Mouse (Mus musculus): ENCODE results near the gene Wdr73. TPM values are rescaled to one million over a fixed set of nuclear protein-coding genes. Genes with fewer than 3 reads are reported as not detected.

Wdr73 gene
- polyA plus RNA-seq, 1 experiment from 2014 or later = 29.8 TPM

GRCm38 (mm10) chr7:80932777-80933176 lies 31.7 kb upstream of the Wdr73 start:
- Histone ChIP-seq H3K27ac (no peak overlapping the region), H3K4me3 (replicated peaks; ENCODE audit: low read depth, low read length) (no peak overlapping the region), H3K9me3 (replicated peaks; ENCODE audit: low read length) (no peaks in the 10 kb centered on the region), H3K4me2 (ENCODE audit: low read length) (no peak overlapping the region), H3K36me3 (ENCODE audit: insufficient read depth, low read length) (peaks cover 12% of the 10 kb centered on the region; the same call in 1 of the 2 replicates), H3K4me1 (replicated peaks; ENCODE audit: insufficient read depth, low read length) (no peaks in the 10 kb centered on the region), H3K27me3 (ENCODE audit: insufficient read depth, low read length) (no peaks in the 10 kb centered on the region), H3K9ac (ENCODE audit: low read depth, low read length) (no peak overlapping the region)
- 47% methylated on average over 1 of the region's 1 CpGs for WGBS
- ATAC-seq (replicated peaks; ENCODE audit: low FRiP score, low read depth) (no peak), DNase-seq (ENCODE audit: low spot score) (no peak)
- TF ChIP-seq CTCF (IDR thresholded peaks at IDR 0.05; ENCODE audit: low read depth) = no peak

DNA sequence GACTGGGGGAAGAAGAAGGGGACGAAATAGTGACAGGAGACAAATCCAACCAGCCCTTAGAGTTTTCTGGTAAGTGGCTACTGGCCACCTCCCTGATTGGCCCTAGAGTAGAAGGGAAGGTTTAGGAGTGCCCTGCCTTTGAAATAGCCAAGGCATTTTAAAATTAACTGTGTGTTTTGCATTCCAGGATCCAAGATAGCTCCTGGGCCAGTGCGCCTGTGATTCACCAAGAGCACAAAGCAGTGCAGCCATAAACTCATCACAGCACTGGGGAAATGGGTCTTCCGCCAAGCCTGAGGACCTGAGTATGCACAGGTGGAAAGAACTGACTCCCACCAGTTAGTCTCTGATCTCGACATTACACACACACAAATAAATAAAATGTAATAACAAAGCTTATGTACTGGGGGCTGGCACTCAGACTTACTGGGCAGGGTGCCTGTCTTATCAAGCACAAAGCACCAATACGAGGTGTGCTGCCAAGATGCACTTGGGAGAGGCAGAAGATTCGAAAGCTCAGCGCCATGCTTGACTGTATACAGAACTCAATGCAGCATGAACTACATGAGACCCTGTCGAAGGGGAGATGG lies 30.6 kb upstream of the Wdr73 start:
- TF ChIP-seq CTCF (IDR thresholded peaks at IDR 0.05; ENCODE audit: low read depth) = no peak
- Histone ChIP-seq H3K36me3 (ENCODE audit: insufficient read depth, low read length) (peaks cover 19% of the 10 kb centered on the region; the same call in 1 of the 2 replicates), H3K27me3 (ENCODE audit: insufficient read depth, low read length) (no peaks in the 10 kb centered on the region), H3K4me3 (replicated peaks; ENCODE audit: low read depth, low read length) (no peak overlapping the region), H3K4me2 (ENCODE audit: low read length) (no peak overlapping the region), H3K9me3 (replicated peaks; ENCODE audit: low read length) (no peaks in the 10 kb centered on the region), H3K4me1 (replicated peaks; ENCODE audit: insufficient read depth, low read length) (no peaks in the 10 kb centered on the region), H3K27ac (no peak overlapping the region), H3K9ac (ENCODE audit: low read depth, low read length) (no peak overlapping the region)
- DNase-seq (ENCODE audit: low spot score) = no peak
- no peak for ATAC-seq (replicated peaks; ENCODE audit: low FRiP score, low read depth)
- WGBS = 78% methylated on average over 8 of the region's 8 CpGs

DNA sequence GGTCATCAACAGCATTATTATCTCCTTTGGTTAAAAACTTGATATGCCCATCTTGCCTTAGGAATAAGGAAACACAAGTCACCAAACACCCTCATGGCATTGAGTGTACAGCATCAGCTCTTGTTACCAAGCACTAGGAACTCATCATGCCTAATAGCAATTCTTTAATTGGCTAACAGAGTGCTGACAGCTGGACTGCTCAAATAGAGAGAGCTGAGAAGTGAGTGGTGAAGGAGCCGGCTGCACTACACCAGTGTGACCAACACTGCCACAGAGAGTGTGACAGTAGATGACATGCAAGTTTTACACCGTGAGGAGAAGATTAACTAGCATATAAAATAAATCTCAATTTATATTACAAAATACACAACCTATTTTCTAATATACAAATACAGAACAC lies 22.1 kb upstream of the Wdr73 start:
- 0 out of 2 replicates have a peak, but pooled peaks cover 31% of the 10 kb centered on the region for H3K36me3 ChIP-seq (ENCODE audit: insufficient read depth, low read length)
- no peak for TF ChIP-seq CTCF (IDR thresholded peaks at IDR 0.05; ENCODE audit: low read depth)
- no peaks in the 10 kb centered on the region for H3K4me1 ChIP-seq (replicated peaks; ENCODE audit: insufficient read depth, low read length)
- 91% methylated on average over 2 of the region's 2 CpGs for WGBS
- H3K27ac ChIP-seq = no peak overlapping the region
- H3K9me3 ChIP-seq (replicated peaks; ENCODE audit: low read length) = no peaks in the 10 kb centered on the region
- ATAC-seq (replicated peaks; ENCODE audit: low FRiP score, low read depth) (no peak), DNase-seq (ENCODE audit: low spot score) (no peak)
- H3K27me3 ChIP-seq (ENCODE audit: insufficient read depth, low read length) = no peaks in the 10 kb centered on the region
- no peak overlapping the region for H3K9ac ChIP-seq (ENCODE audit: low read depth, low read length)
- no peak overlapping the region for H3K4me3 ChIP-seq (replicated peaks; ENCODE audit: low read depth, low read length)
- H3K4me2 ChIP-seq (ENCODE audit: low read length) = no peak overlapping the region

GRCm38 (mm10) chr7:80919647-80920008 lies 18.6 kb upstream of the Wdr73 start:
- DNase-seq (ENCODE audit: low spot score) (no peak), ATAC-seq (replicated peaks; ENCODE audit: low FRiP score, low read depth) (no peak)
- peaks cover 32% of the 10 kb centered on the region for H3K36me3 ChIP-seq (ENCODE audit: insufficient read depth, low read length)
- no peak overlapping the region for H3K9ac ChIP-seq (ENCODE audit: low read depth, low read length)
- H3K4me2 ChIP-seq (ENCODE audit: low read length) = no peak overlapping the region
- no peaks in the 10 kb centered on the region for H3K4me1 ChIP-seq (replicated peaks; ENCODE audit: insufficient read depth, low read length)
- WGBS = 81% methylated on average over 5 of the region's 5 CpGs
- TF ChIP-seq CTCF (IDR thresholded peaks at IDR 0.05; ENCODE audit: low read depth) = no peak
- H3K4me3 ChIP-seq (replicated peaks; ENCODE audit: low read depth, low read length) = no peak overlapping the region
- H3K27me3 ChIP-seq (ENCODE audit: insufficient read depth, low read length) = no peaks in the 10 kb centered on the region
- no peaks in the 10 kb centered on the region for H3K9me3 ChIP-seq (replicated peaks; ENCODE audit: low read length)
- no peak overlapping the region for H3K27ac ChIP-seq

- no peak for TF ChIP-seq CTCF (IDR thresholded peaks at IDR 0.05; ENCODE audit: low read depth)
- WGBS = 71% methylated on average over 8 of the region's 8 CpGs
Measured at GRCm38 (mm10) chr7:80918982-80919646, 18.0 kb upstream of the Wdr73 start.

DNA sequence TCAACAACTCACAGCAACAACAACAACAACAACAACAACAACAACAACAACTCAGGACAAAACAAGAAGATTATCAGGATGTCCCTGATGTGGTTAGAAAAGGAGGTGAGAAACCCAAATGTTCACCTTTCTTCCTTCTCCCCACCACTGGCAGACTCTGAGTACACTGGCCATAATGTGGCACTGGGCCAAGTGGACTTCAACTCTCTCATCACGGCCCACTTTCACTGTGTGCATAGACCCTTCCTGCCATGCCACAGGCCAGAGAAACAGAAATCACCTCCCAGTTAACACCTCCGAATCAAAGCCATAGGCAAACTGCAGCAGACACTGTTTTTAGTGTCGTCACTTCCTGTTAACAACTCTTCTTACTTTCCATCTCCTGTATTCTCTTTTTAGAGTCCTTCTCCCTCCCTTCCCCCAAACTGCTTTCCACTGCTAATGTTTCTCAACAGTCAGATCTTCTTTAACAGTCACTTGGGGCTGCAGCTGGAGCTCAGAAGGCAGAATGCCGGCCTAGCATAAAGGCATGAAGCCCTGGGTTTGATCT lies 16.9 kb upstream of the Wdr73 start:
- ATAC-seq (replicated peaks; ENCODE audit: low FRiP score, low read depth) = no peak
- peaks cover 42% of the 10 kb centered on the region for H3K36me3 ChIP-seq (ENCODE audit: insufficient read depth, low read length)

More at GRCm38 (mm10) chr7:80918982-80919646, 18.0 kb upstream of the Wdr73 start:
- H3K9ac ChIP-seq (ENCODE audit: low read depth, low read length) = no peak overlapping the region
- H3K27ac ChIP-seq = no peak overlapping the region
- H3K27me3 ChIP-seq (ENCODE audit: insufficient read depth, low read length) = no peaks in the 10 kb centered on the region
- no peak overlapping the region for H3K4me2 ChIP-seq (ENCODE audit: low read length)
- H3K4me3 ChIP-seq (replicated peaks; ENCODE audit: low read depth, low read length) = no peak overlapping the region
- no peaks in the 10 kb centered on the region for H3K9me3 ChIP-seq (replicated peaks; ENCODE audit: low read length)
- H3K4me1 ChIP-seq (replicated peaks; ENCODE audit: insufficient read depth, low read length) = no peaks in the 10 kb centered on the region
- ATAC-seq (replicated peaks; ENCODE audit: low FRiP score, low read depth) = no peak
- DNase-seq (ENCODE audit: low spot score) = no peak
- peaks cover 32% of the 10 kb centered on the region for H3K36me3 ChIP-seq (ENCODE audit: insufficient read depth, low read length)

More for the DNA sequence above, 16.9 kb upstream of the Wdr73 start:
- H3K27me3 ChIP-seq (ENCODE audit: insufficient read depth, low read length) = no peaks in the 10 kb centered on the region
- no peak overlapping the region for H3K27ac ChIP-seq
- no peak overlapping the region for H3K4me2 ChIP-seq (ENCODE audit: low read length)
- no peaks in the 10 kb centered on the region for H3K4me1 ChIP-seq (replicated peaks; ENCODE audit: insufficient read depth, low read length)
- no peaks in the 10 kb centered on the region for H3K9me3 ChIP-seq (replicated peaks; ENCODE audit: low read length)
- DNase-seq (ENCODE audit: low spot score) = no peak
- 79% methylated on average over 4 of the region's 4 CpGs for WGBS
- H3K9ac ChIP-seq (ENCODE audit: low read depth, low read length) = no peak overlapping the region
- TF ChIP-seq CTCF (IDR thresholded peaks at IDR 0.05; ENCODE audit: low read depth) = no peak
- H3K4me3 ChIP-seq (replicated peaks; ENCODE audit: low read depth, low read length) = no peak overlapping the region

Data from kidney, postnatal 0 days (tissue).